Mouse (Mus musculus): Measurements from ENCODE around the gene Rasl11a. TPM values are rescaled to one million over a fixed set of nuclear protein-coding genes. Genes with fewer than 3 reads are reported as not detected.

Rasl11a gene
- total RNA-seq (2021): 1 to 10 TPM; 4.3 to 5.0 TPM
- long read RNA-seq, experiment 1, transcript Rasl11a-201 (4 exons, 1,126 nt): major isoform, 5 of 7 reads
- long read RNA-seq, experiment 1, partial matches to known transcripts: 1 of 7 reads
- long read RNA-seq, experiment 1, other reads (novel, unspliced or antisense): 1 of 7 reads
- long read RNA-seq, experiment 2, transcript Rasl11a-201 (4 exons, 1,126 nt): major isoform, 8 of 9 reads
- long read RNA-seq, experiment 2, partial matches to known transcripts: 0 of 9 reads
- long read RNA-seq, experiment 2, other reads (novel, unspliced or antisense): 1 of 9 reads

- DNase-seq (ENCODE audit: low spot score in 2 of 2): peak; percentile 53 to 76
Observed at GRCm38 (mm10) chr5:146844945-146845365, at the start of gene Rasl11a. Gene Rasl11a, plus strand, starts transcription at chr5:146845071.

GRCm38 (mm10) chr5:146795728-146796127 is 49.1 kb upstream of the Rasl11a start:
- no peak for DNase-seq (ENCODE audit: low spot score in 2 of 2)

GRCm38 (mm10) chr5:146798031-146798430 is 46.8 kb upstream of the Rasl11a start:
- no peak for DNase-seq (ENCODE audit: low spot score in 2 of 2)

GRCm38 (mm10) chr5:146806004-146806430 is 38.9 kb upstream of the Rasl11a start:
- no peak for DNase-seq (ENCODE audit: low spot score in 2 of 2)

GRCm38 (mm10) chr5:146809951-146810350 is 34.9 kb upstream of the Rasl11a start:
- DNase-seq (ENCODE audit: low spot score in 2 of 2): no peak

GRCm38 (mm10) chr5:146812866-146813265 is 32.0 kb upstream of the Rasl11a start:
- DNase-seq (ENCODE audit: low spot score in 2 of 2): no peak

- no peak for DNase-seq (ENCODE audit: low spot score in 2 of 2)
Observed at GRCm38 (mm10) chr5:146813421-146813820, 31.4 kb upstream of the Rasl11a start.

- DNase-seq (ENCODE audit: low spot score in 2 of 2): no peak
Observed at GRCm38 (mm10) chr5:146815394-146815793, 29.5 kb upstream of the Rasl11a start.

GRCm38 (mm10) chr5:146817583-146817982 is 27.3 kb upstream of the Rasl11a start:
- DNase-seq (ENCODE audit: low spot score in 2 of 2): no peak

GRCm38 (mm10) chr5:146818906-146819623 is 25.8 kb upstream of the Rasl11a start:
- DNase-seq (ENCODE audit: low spot score in 2 of 2): no peak

- no peak for DNase-seq (ENCODE audit: low spot score in 2 of 2)
Observed at GRCm38 (mm10) chr5:146823005-146823404, 21.9 kb upstream of the Rasl11a start.

GRCm38 (mm10) chr5:146829528-146829927 is 15.3 kb upstream of the Rasl11a start:
- DNase-seq (ENCODE audit: low spot score in 2 of 2): no peak

- DNase-seq (ENCODE audit: low spot score in 2 of 2): no peak
Observed at GRCm38 (mm10) chr5:146832435-146832768, 12.5 kb upstream of the Rasl11a start.

GRCm38 (mm10) chr5:146832769-146833448 is 12.0 kb upstream of the Rasl11a start, which contains the start of gene Rpl21:
Gene Rpl21, plus strand, starts transcription at chr5:146832890.
- peak; percentile 82 to 94 for DNase-seq (ENCODE audit: low spot score in 2 of 2)

GRCm38 (mm10) chr5:146833673-146834201 is 11.1 kb upstream of the Rasl11a start:
- DNase-seq (ENCODE audit: low spot score in 2 of 2): no peak

- DNase-seq (ENCODE audit: low spot score in 2 of 2): no peak
Observed at GRCm38 (mm10) chr5:146834959-146835358, 9.9 kb upstream of the Rasl11a start.

GRCm38 (mm10) chr5:146837967-146838720 is 6.7 kb upstream of the Rasl11a start:
- DNase-seq (ENCODE audit: low spot score in 2 of 2): no peak

- DNase-seq (ENCODE audit: low spot score in 2 of 2): no peak
Observed at GRCm38 (mm10) chr5:146838836-146839648, 5.8 kb upstream of the Rasl11a start.

GRCm38 (mm10) chr5:146839760-146840159 is 5.1 kb upstream of the Rasl11a start:
- DNase-seq (ENCODE audit: low spot score in 2 of 2): no peak

GRCm38 (mm10) chr5:146840422-146840821 is 4.4 kb upstream of the Rasl11a start:
- DNase-seq (ENCODE audit: low spot score in 2 of 2): no peak
